Mouse (Mus musculus): ENCODE data around the gene Car15.
A peak's percentile ranks its signal among the peaks of the same experiment; 100 is the strongest.

- TF ChIP-seq CTCF (IDR thresholded peaks at IDR 0.05; ENCODE audit: low read depth, low read length) (peak; percentile 83), POLR2A (IDR thresholded peaks at IDR 0.05; ENCODE audit: borderline replicate concordance, low read depth, low read length) (no peak)
Measured at GRCm38 (mm10) chr16:17815411-17816402, 22.5 kb downstream of the Car15 start.

Measured in bone marrow macrophage, adult 2 months (primary cell).